Mouse (Mus musculus) left cerebral cortex, postnatal 4 days (tissue): Measurements from ENCODE around the gene Olfr1137. TPM values are rescaled to one million over a fixed set of nuclear protein-coding genes. Genes with fewer than 3 reads are reported as not detected.

Source experiments
- DNase-seq: peaks from one replicate; pipeline ENCODE4 v3.0.0-alpha.2; 2022
- intact Hi-C: fragments of 180-260 bp; cut with DNase I; formaldehyde crosslinking; loops from one replicate; pipeline ENCODE4 v1.15.1; 2025
- total RNA-seq, 2 experiments: library from RNA; stranded (reverse); gene quantifications; 2 replicates each; pipeline ENCODE4 v1.2.3; 2021

The Olfr1137 gene
- total RNA-seq, result not detected

GRCm38 (mm10) chr2:87713079-87713478, at the start of gene Olfr1137:
Gene Olfr1137 (minus strand): TSS chr2:87713179.
- no peak for DNase-seq
- intact Hi-C loops, result no loop called here

GRCm38 (mm10) chr2:87753891-87754290, 40.9 kb upstream of the Olfr1137 start, which contains the start of gene Olfr1141:
Gene Olfr1141 (minus strand): TSS chr2:87753991.
- no peak for DNase-seq
- intact Hi-C loops, result no loop called here

GRCm38 (mm10) chr2:87743452-87743851, 30.5 kb upstream of the Olfr1137 start, which contains the start of gene Olfr1140:
Gene Olfr1140 (plus strand): TSS chr2:87743752.
- DNase-seq, result no peak
- intact Hi-C loops, result no loop called here

- intact Hi-C loops, result no loop called here
- DNase-seq, result no peak
Measured at GRCm38 (mm10) chr2:87739878-87740277, 26.9 kb upstream of the Olfr1137 start, which contains the start of gene Olfr1138. Gene Olfr1138 (minus strand): TSS chr2:87739978.

DNA sequence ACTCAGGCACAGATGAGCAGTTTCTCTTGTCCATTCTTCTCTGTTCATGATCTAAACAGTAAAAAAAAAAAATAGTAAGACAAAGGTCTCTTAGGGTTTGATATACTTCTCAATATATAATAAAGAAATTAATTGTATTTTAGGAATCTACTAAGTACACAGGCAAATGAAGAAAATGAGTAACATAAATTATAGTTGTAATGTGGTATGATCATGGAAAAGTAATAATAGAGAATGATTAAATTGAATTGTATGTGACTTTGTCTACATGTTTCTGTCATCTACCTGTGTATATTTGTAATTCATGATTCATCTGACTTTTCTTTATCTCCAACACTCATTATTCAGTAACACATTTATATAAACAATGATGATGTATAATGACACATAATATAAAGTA, 19.1 kb downstream of the Olfr1137 start, which contains the start of gene Olfr1136:
TSS of gene Olfr1136 (minus strand) at position 101 of the 400 bp plus-strand sequence.
- no peak for DNase-seq
- intact Hi-C loops, result no loop called here

DNA sequence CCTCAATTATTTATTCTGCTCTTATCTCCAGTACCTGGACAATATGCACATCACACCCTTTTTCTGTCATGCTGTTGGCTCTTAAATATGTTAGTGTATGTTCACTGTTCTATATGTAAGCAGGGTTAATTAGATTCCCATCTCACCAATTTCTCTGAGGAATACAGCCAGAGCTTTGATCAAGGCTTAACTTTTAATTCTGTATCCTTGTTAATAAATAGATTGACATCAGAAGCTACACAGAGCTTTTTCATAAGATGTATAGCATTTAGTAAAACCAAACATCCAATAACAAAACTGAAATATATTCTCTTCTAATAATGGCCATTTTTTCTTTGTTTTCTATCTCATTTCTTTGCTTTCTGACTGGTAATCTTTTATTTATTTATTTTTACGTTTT, 39.4 kb downstream of the Olfr1137 start, which contains the start of gene Olfr1135:
TSS of gene Olfr1135 (minus strand) at position 101 of the 400 bp plus-strand sequence.
- no peak for DNase-seq
- intact Hi-C loops, result no loop called here

Other genes with a start within 250 kb of the Olfr1137 start
- not detected for gene Pramel7, start 216.1 kb downstream of the Olfr1137 start, total RNA-seq
- not detected for gene Pramel6, start 206.6 kb downstream of the Olfr1137 start, total RNA-seq
- gene Olfr153, start 181.4 kb downstream of the Olfr1137 start, total RNA-seq, result not detected
- not detected for gene Olfr1128, start 167.6 kb downstream of the Olfr1137 start, total RNA-seq
- not detected for gene Olfr1129, start 139.3 kb downstream of the Olfr1137 start, total RNA-seq
- gene Olfr1130, start 107.0 kb downstream of the Olfr1137 start, total RNA-seq, result not detected
- gene Olfr1131, start 86.1 kb downstream of the Olfr1137 start, total RNA-seq, result not detected
- gene Olfr1132, start 75.6 kb downstream of the Olfr1137 start, total RNA-seq, result not detected
- not detected for gene Olfr1133, start 65.8 kb downstream of the Olfr1137 start, total RNA-seq
- not detected for gene Olfr1134, start 54.7 kb downstream of the Olfr1137 start, total RNA-seq
- gene Olfr1135, start 39.5 kb downstream of the Olfr1137 start, total RNA-seq, result not detected
- gene Olfr1136, start 19.2 kb downstream of the Olfr1137 start, total RNA-seq, result not detected
- gene Olfr1138, start 26.8 kb upstream of the Olfr1137 start, total RNA-seq, result not detected
- not detected for gene Olfr1140, start 30.6 kb upstream of the Olfr1137 start, total RNA-seq
- gene Olfr1141, start 40.8 kb upstream of the Olfr1137 start, total RNA-seq, result not detected
- not detected for gene Olfr152, start 66.3 kb upstream of the Olfr1137 start, total RNA-seq
- gene Olfr1143, start 87.4 kb upstream of the Olfr1137 start, total RNA-seq, result not detected
- gene Olfr1145, start 96.6 kb upstream of the Olfr1137 start, total RNA-seq, result not detected
- gene Olfr1148, start 117.4 kb upstream of the Olfr1137 start, total RNA-seq, result not detected
- not detected for gene Olfr1150-ps1, start 130.8 kb upstream of the Olfr1137 start, total RNA-seq
- not detected for gene Olfr1151, start 142.7 kb upstream of the Olfr1137 start, total RNA-seq
- not detected for gene Olfr1152, start 153.3 kb upstream of the Olfr1137 start, total RNA-seq
- not detected for gene Olfr1153, start 181.8 kb upstream of the Olfr1137 start, total RNA-seq
- not detected for gene Olfr1154, start 192.0 kb upstream of the Olfr1137 start, total RNA-seq
- gene Olfr1155, start 232.0 kb upstream of the Olfr1137 start, total RNA-seq, result not detected
- gene Olfr1156, start 239.9 kb upstream of the Olfr1137 start, total RNA-seq, result under 1 TPM in 1 of 2 experiments, not detected in 1; 0.14 TPM